Mouse (Mus musculus) thymus, adult 2 months (tissue): ENCODE data around the gene Setdb1. TPM values are rescaled to one million over a fixed set of nuclear protein-coding genes. Genes with fewer than 3 reads are reported as not detected.

ENCODE experiments used
- DNase-seq: peaks from one replicate; pipeline ENCODE4 v3.0.0; 2021
- H3K27ac ChIP-seq: fragments of 200-500 bp; 2 replicates; pipeline ENCODE4 v1.5.1; 2012; ENCODE audit warnings: low read length, control low read depth; ENCODE audit not compliant: control insufficient read depth, insufficient read depth
- H3K27me3 ChIP-seq: fragments of 200-500 bp; 2 replicates; pipeline ENCODE4 v1.6.1; 2012; ENCODE audit warnings: mild to moderate bottlenecking, low read length, moderate library complexity, mixed read lengths; ENCODE audit not compliant: control insufficient read depth, insufficient read depth
- H3K36me3 ChIP-seq: fragments of 200-500 bp; 2 replicates; pipeline ENCODE4 v1.6.1; 2012; ENCODE audit warnings: mild to moderate bottlenecking, low read length, moderate library complexity; ENCODE audit not compliant: control insufficient read depth, insufficient read depth
- H3K4me1 ChIP-seq: fragments of 200-500 bp; replicated peaks from 2 replicates; pipeline ENCODE4 v1.6.1; 2012; ENCODE audit warnings: low read length; ENCODE audit not compliant: control insufficient read depth, insufficient read depth
- H3K4me3 ChIP-seq: fragments of 200-500 bp; 2 replicates; pipeline ENCODE4 v1.5.1; 2012; ENCODE audit warnings: mild to moderate bottlenecking, low read length, control low read depth, moderate library complexity; ENCODE audit not compliant: control insufficient read depth, insufficient read depth
- CTCF ChIP-seq: fragments of 200-500 bp; IDR thresholded peaks from 2 replicates; pipeline ENCODE4 v1.5.1; 2012; ENCODE audit warnings: mild to moderate bottlenecking, control low read depth, low read length, moderate library complexity, borderline replicate concordance; ENCODE audit not compliant: control insufficient read depth, poor library complexity, insufficient read depth; ENCODE audit errors: extremely low read depth
- POLR2A ChIP-seq: fragments of 200-500 bp; IDR thresholded peaks from 2 replicates; pipeline ENCODE4 v1.6.1; 2012; ENCODE audit warnings: mild to moderate bottlenecking, low read length, control low read depth, moderate library complexity; ENCODE audit not compliant: control insufficient read depth, poor library complexity, insufficient read depth; ENCODE audit errors: extremely low read depth
- WGBS: fragments of 180-500 bp; shearing (Covaris S2); methylation state at CpG from one replicate; pipeline ENCODE4 v1.1.7; 2018; 5-methylcytosine and 5-hydroxymethylcytosine counted together
- polyA plus RNA-seq: library from polyadenylated mRNA; depleted of rRNA; stranded (reverse); fragments of >200 nt; gene quantifications from 2 replicates; pipeline ENCODE4 v1.2.3, GENCODE M21; 2012

The Setdb1 gene
- polyA plus RNA-seq, 1 experiment: 31.8 TPM

DNA sequence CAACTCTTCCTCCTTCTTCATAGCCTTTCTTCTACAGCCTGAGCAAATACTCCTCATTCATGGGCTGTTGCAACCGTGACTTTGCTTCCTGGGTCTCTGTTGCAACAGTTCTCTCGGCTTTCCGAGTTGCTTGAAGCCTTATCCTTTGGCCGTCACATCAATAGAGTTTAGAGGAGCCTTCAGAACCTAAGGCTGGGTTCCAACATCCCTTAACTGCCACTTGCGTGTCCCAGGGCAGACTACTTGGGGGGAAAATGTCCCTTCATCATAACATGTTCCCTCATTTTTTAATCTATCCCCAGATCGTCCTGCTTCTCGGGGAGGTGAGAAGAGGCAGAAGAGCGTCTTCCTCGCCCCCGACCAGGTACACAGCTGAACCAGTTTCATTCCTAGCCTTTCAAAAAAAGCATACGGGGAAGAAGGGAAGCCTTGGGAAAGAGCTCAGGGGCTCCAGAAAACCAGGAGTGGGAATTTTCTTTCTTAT lies 74.6 kb downstream of the Setdb1 start:
- Histone ChIP-seq H3K4me3 (peak overlapping the region; percentile 77), H3K27me3 (no peaks in the 10 kb centered on the region), H3K4me1 (peaks cover 16% of the 10 kb centered on the region), H3K27ac (peak overlapping the region; percentile 93), H3K36me3 (no peaks in the 10 kb centered on the region)
- WGBS: under 1% methylated on average over 11 of the region's 11 CpGs
- peak; percentile 62 for DNase-seq
- TF ChIP-seq POLR2A (peak; percentile 40; the same call in 1 of the 2 replicates), CTCF (no peak)

- H3K4me1 ChIP-seq: peaks cover 16% of the 10 kb centered on the region
- H3K36me3 ChIP-seq: no peaks in the 10 kb centered on the region
- TF ChIP-seq CTCF: peak; percentile 61
- TF ChIP-seq POLR2A: peak; percentile 48; the same call in 1 of the 2 replicates
- H3K27ac ChIP-seq: peak within 1 kb of the TSS; percentile 93
- peak within 1 kb of the TSS; percentile 99 for H3K4me3 ChIP-seq
- DNase-seq: peak; percentile 99
- WGBS: under 1% methylated on average over 53 of the region's 53 CpGs
- no peaks in the 10 kb centered on the region for H3K27me3 ChIP-seq
Observed at GRCm38 (mm10) chr3:95281216-95282126, 75.5 kb downstream of the Setdb1 start, which contains the start of the genes Mindy1 and Prune1. Gene Mindy1, plus strand, starts transcription at chr3:95281345. Gene Prune1, minus strand, starts transcription at chr3:95282076.

DNA sequence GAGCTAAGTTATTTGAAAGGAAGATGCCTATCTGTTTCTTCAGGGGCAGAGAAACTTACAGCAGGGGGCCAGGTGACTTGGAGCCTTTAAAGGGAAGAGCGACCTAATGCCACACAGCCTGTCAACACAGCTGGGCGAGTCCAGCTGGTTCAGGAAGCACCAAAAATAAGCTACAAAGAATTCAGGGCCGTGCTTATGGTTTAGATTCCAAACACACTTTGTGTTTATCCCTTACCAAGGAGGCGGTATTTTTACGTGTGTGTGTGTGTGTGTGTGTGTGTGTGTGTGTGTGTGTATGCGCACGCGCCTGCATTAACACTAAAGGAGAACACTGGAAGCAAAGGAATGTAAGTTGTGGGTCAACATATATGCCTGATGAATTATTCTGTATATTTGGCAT lies 76.3 kb downstream of the Setdb1 start:
- WGBS: 9% methylated on average over 8 of the region's 8 CpGs
- no peaks in the 10 kb centered on the region for H3K27me3 ChIP-seq
- peaks cover 15% of the 10 kb centered on the region for H3K4me1 ChIP-seq
- H3K27ac ChIP-seq: peak overlapping the region; percentile 47; the same call in 1 of the 2 replicates
- H3K36me3 ChIP-seq: no peaks in the 10 kb centered on the region
- no peak for TF ChIP-seq CTCF
- no peak for TF ChIP-seq POLR2A
- DNase-seq: peak; percentile 9
- H3K4me3 ChIP-seq: peak overlapping the region; percentile 99

- H3K27ac ChIP-seq: no peak overlapping the region
- no peaks in the 10 kb centered on the region for H3K27me3 ChIP-seq
- H3K4me1 ChIP-seq: peaks cover 10% of the 10 kb centered on the region
- no peak for TF ChIP-seq POLR2A
- TF ChIP-seq CTCF: no peak
- no peak overlapping the region for H3K4me3 ChIP-seq
- DNase-seq: no peak
- H3K36me3 ChIP-seq: no peaks in the 10 kb centered on the region
- WGBS: 91% methylated on average over 1 of the region's 1 CpGs
Observed at GRCm38 (mm10) chr3:95277149-95277551, 79.9 kb downstream of the Setdb1 start.

DNA sequence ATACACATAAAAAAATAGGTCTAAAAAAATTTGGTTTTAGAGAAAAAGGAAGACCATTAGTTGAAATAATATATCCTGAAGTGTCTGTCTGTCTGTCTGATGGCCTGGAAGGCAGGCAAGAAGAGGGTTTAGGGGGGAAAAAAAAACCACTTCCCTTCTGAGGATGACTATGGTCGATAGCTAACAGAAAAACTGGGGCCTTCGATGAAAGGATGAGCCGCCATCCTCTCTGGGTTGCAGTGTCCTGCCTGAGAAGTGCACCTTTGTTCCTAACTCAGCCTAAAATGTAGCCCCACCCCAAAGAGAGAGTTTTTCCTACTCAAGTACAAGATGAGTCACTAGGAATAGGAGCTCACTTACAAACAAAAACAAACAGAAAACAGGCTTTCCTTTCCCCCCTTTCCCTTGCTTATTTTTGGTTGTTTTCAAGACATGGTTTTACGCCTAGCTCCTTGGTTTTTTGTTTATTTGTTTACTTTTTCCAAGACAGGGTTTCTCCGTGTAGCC lies 80.5 kb downstream of the Setdb1 start:
- TF ChIP-seq CTCF: no peak
- no peak for TF ChIP-seq POLR2A
- H3K4me3 ChIP-seq: no peak overlapping the region
- H3K4me1 ChIP-seq: peaks cover 10% of the 10 kb centered on the region
- no peaks in the 10 kb centered on the region for H3K36me3 ChIP-seq
- 44% methylated on average over 5 of the region's 5 CpGs for WGBS
- no peaks in the 10 kb centered on the region for H3K27me3 ChIP-seq
- no peak overlapping the region for H3K27ac ChIP-seq
- DNase-seq: no peak

- Histone ChIP-seq H3K36me3 (no peaks in the 10 kb centered on the region), H3K27me3 (no peaks in the 10 kb centered on the region), H3K4me3 (no peak overlapping the region), H3K4me1 (peaks cover 2% of the 10 kb centered on the region; the same call in 1 of the 2 replicates), H3K27ac (no peak overlapping the region)
- no peak for TF ChIP-seq CTCF
- TF ChIP-seq POLR2A: no peak
- 77% methylated on average over 6 of the region's 6 CpGs for WGBS
- no peak for DNase-seq
Observed at GRCm38 (mm10) chr3:95275161-95275560, 81.8 kb downstream of the Setdb1 start.
